Mouse (Mus musculus) thymus, adult 2 months (tissue): ENCODE results near the gene Tbx4. TPM values are rescaled to one million over a fixed set of nuclear protein-coding genes. Genes with fewer than 3 reads are reported as not detected.

Experiments used
- DNase-seq: peaks from one replicate; pipeline ENCODE4 v3.0.0; 2021
- H3K27ac ChIP-seq: fragments of 200-500 bp; 2 replicates; pipeline ENCODE4 v1.5.1; 2012; ENCODE audit warnings: low read length, control low read depth; ENCODE audit not compliant: control insufficient read depth, insufficient read depth
- H3K27me3 ChIP-seq: fragments of 200-500 bp; 2 replicates; pipeline ENCODE4 v1.6.1; 2012; ENCODE audit warnings: mild to moderate bottlenecking, low read length, moderate library complexity, mixed read lengths; ENCODE audit not compliant: control insufficient read depth, insufficient read depth
- H3K36me3 ChIP-seq: fragments of 200-500 bp; 2 replicates; pipeline ENCODE4 v1.6.1; 2012; ENCODE audit warnings: mild to moderate bottlenecking, low read length, moderate library complexity; ENCODE audit not compliant: control insufficient read depth, insufficient read depth
- H3K4me1 ChIP-seq: fragments of 200-500 bp; replicated peaks from 2 replicates; pipeline ENCODE4 v1.6.1; 2012; ENCODE audit warnings: low read length; ENCODE audit not compliant: control insufficient read depth, insufficient read depth
- H3K4me3 ChIP-seq: fragments of 200-500 bp; 2 replicates; pipeline ENCODE4 v1.5.1; 2012; ENCODE audit warnings: mild to moderate bottlenecking, low read length, control low read depth, moderate library complexity; ENCODE audit not compliant: control insufficient read depth, insufficient read depth
- CTCF ChIP-seq: fragments of 200-500 bp; IDR thresholded peaks from 2 replicates; pipeline ENCODE4 v1.5.1; 2012; ENCODE audit warnings: mild to moderate bottlenecking, control low read depth, low read length, moderate library complexity, borderline replicate concordance; ENCODE audit not compliant: control insufficient read depth, poor library complexity, insufficient read depth; ENCODE audit errors: extremely low read depth
- POLR2A ChIP-seq: fragments of 200-500 bp; IDR thresholded peaks from 2 replicates; pipeline ENCODE4 v1.6.1; 2012; ENCODE audit warnings: mild to moderate bottlenecking, low read length, control low read depth, moderate library complexity; ENCODE audit not compliant: control insufficient read depth, poor library complexity, insufficient read depth; ENCODE audit errors: extremely low read depth
- WGBS: fragments of 180-500 bp; shearing (Covaris S2); methylation state at CpG from one replicate; pipeline ENCODE4 v1.1.7; 2018; 5-methylcytosine and 5-hydroxymethylcytosine counted together
- polyA plus RNA-seq: library from polyadenylated mRNA; depleted of rRNA; stranded (reverse); fragments of >200 nt; gene quantifications from 2 replicates; pipeline ENCODE4 v1.2.3, GENCODE M21; 2012; rRNA removed

The Tbx4 gene
- polyA plus RNA-seq, 1 experiment = 0.08 TPM

DNA sequence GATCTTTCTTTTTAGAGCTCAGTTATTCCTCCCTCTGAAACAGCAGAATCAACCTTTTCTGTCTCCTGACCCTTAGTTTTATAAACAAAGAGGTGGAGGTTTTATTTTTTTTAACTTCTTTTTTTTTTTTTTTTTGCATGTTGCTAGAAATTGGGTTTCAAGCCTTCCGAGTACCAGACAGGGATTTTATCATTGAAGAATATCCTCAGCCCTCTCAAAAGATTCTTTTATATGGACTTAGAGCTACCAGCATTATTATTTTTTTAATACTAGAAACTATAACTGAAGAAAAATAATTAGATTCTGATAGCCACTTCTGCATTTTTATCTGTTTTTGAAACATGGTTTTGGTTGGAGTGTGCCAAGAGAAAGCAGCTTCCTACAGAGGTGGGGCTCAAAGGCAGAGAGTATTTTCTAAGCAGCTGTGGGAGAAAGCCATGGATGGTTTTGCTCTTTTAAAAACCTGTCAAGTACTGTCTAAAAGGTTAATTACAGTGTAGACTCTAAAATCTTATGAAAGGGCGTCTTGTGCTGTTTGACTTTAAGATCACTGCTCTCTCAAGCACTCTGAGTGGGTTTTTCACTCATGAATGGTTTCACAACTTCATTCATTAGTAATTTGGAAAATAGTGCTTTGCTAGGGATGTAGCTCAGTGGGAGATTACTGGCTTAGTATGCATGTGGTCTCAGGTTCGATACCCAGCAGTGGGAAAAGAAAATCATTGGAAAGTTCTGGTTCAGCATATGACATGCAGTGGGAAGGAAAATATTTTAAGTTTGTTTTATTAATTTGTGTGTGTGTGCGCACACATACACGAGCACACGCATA is 70.9 kb downstream of the Tbx4 start:
- TF ChIP-seq POLR2A (no peak), CTCF (no peak)
- Histone ChIP-seq H3K4me1 (no peaks in the 10 kb centered on the region), H3K4me3 (no peak overlapping the region), H3K36me3 (no peaks in the 10 kb centered on the region), H3K27me3 (no peaks in the 10 kb centered on the region), H3K27ac (no peak overlapping the region)
- 92% methylated on average over 6 of the region's 6 CpGs for WGBS
- no peak for DNase-seq

DNA sequence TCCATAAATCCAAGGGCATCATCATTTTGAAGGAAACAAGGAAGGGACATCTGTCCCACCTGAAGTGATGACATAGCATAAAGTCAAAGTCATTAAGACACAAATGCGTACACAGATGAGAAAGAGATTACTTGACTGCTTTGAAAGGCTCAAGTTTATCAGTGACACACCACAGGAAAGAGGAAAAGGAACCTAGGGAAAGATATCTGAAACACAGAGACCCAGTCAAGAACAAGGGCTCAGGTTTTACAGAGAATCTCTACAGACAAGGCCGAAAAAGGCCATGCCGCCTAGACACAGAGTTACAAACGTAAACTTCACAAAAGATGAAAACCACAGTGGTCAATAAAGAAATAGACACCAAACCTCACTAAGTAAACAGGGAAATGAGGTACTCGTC is 73.6 kb downstream of the Tbx4 start:
- no peak for DNase-seq
- no peaks in the 10 kb centered on the region for H3K27me3 ChIP-seq
- H3K4me3 ChIP-seq = no peak overlapping the region
- H3K4me1 ChIP-seq = no peaks in the 10 kb centered on the region
- no peaks in the 10 kb centered on the region for H3K36me3 ChIP-seq
- no peak overlapping the region for H3K27ac ChIP-seq
- WGBS = 90% methylated on average over 5 of the region's 5 CpGs
- TF ChIP-seq POLR2A (no peak), CTCF (no peak)

DNA sequence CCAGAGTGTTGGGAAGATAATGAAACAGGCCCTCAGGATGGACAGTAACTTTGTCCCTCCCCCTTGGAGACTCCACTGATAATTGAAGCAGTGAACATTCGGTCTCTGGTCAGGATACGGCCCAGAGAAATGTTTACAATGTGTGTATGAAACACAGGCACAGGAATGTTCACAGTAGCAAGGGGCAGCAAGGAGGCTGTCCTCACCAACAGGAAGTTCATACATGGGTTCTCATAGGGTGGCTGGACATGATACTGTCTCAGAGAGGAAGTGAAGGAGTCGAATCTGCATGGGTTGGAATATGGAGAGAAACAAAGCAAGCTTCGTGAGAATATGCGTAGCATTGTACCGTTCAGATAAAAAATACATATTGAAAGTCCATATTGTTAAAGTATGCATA is 74.1 kb downstream of the Tbx4 start:
- TF ChIP-seq POLR2A (no peak), CTCF (no peak)
- 72% methylated on average over 6 of the region's 6 CpGs for WGBS
- no peaks in the 10 kb centered on the region for H3K27me3 ChIP-seq
- H3K4me1 ChIP-seq = no peaks in the 10 kb centered on the region
- H3K4me3 ChIP-seq = no peak overlapping the region
- no peaks in the 10 kb centered on the region for H3K36me3 ChIP-seq
- no peak overlapping the region for H3K27ac ChIP-seq
- DNase-seq = no peak

DNA sequence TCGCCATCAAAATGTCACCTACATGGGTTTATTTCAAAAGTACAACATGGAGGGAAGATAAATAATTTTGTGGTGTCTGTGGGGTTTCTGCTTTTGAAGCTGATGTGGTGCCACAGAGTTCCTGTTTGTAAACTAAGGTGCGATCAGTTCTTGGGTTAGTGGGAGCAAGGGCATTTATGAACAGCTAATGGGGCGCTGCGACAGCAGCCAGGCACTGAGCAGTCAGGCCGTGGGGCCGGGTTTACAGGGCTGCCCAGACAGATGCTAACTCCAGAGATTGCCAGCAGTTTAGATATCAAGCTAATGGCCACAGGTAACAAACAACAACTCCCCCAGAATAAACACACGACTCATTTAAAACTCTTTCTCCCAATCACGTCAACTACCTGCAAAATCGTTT is 75.3 kb downstream of the Tbx4 start:
- no peaks in the 10 kb centered on the region for H3K27me3 ChIP-seq
- no peaks in the 10 kb centered on the region for H3K4me1 ChIP-seq
- no peak overlapping the region for H3K27ac ChIP-seq
- WGBS = 67% methylated on average over 9 of the region's 9 CpGs
- TF ChIP-seq CTCF (no peak), POLR2A (no peak)
- no peak overlapping the region for H3K4me3 ChIP-seq
- DNase-seq = no peak
- no peaks in the 10 kb centered on the region for H3K36me3 ChIP-seq

Other genes starting within 250 kb of the Tbx4 start
- 2.7 and 3.5 TPM in 2 replicates for gene Tbx2, start 53.9 kb upstream of the Tbx4 start, polyA plus RNA-seq
- gene Gm11444, start 36.1 kb upstream of the Tbx4 start, polyA plus RNA-seq = not detected in 2 replicates